ENCODE assay signal across 8 mouse cellular contexts in the genomic region with DNA sequence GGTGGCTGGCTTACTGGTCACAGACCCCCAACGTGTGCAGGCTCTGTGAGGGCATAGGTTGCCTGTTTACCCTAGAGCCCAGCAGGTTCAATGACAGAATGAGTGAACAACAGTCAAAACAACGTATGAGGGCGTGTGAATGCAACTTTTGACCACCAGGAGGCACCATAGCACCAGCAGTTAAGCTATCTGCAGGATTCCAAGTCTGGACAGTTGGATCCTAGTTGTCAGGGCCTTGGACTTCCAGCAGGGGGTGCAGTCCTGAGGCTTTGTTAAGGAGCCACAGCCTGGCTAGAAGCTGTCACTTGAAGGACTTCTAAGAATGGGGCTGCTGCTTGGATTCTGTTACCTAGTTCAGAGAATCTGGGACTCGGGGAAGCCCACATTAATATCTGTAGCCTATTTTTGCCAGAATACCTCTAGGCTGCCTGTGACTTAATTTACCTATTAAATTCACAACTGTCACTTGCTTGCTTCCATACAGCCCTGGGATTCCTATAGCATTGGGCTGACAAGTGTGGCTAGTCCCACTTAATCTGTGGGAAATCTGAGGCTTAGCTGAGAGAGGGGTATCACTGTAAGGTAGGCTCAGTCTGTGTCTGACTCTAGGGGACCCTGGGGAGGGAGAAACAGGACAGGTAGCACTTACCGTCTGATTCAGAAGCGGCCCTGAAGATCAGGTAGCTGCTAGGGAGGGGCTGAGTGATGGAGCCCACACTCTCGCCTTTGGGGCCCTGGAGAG. TPM values are rescaled to one million over a fixed set of nuclear protein-coding genes. Genes with fewer than 3 reads are reported as not detected.
A peak's percentile ranks its signal among the peaks of the same experiment; 100 is the strongest.
DNase-seq lines count a peak whose midpoint lies in the region; ATAC-seq lines count a peak whose summit lies in the region.

No protein-coding gene starts in this region.

- ATAC-seq in hindbrain, embryonic 16.5 days = peak; percentile 79
- ATAC-seq in megakaryocyte, adult 5-6 weeks (ENCODE audit: poor library complexity, severe bottlenecking) = peak; percentile 92

- H3K27ac ChIP-seq in hindbrain, embryonic 16.5 days (ENCODE audit: low read depth, low read length) = no peak overlapping the region

- H3K36me3 ChIP-seq in hindbrain, embryonic 16.5 days (ENCODE audit: control insufficient read depth, insufficient read depth, low read length) = peaks cover 45% of the 10 kb centered on the region

- 41% methylated on average over 7 of the region's 7 CpGs for WGBS in hindbrain, embryonic 16.5 days

- no peak overlapping the region for H3K4me2 ChIP-seq in hindbrain, embryonic 16.5 days (ENCODE audit: low read length)

- no peaks in the 10 kb centered on the region for H3K9me3 ChIP-seq in hindbrain, embryonic 16.5 days (ENCODE audit: control insufficient read depth, low read length)

- no peak overlapping the region for H3K9ac ChIP-seq in hindbrain, embryonic 16.5 days (ENCODE audit: low read depth, low read length)

- no peaks in the 10 kb centered on the region for H3K27me3 ChIP-seq in hindbrain, embryonic 16.5 days (replicated peaks; ENCODE audit: control insufficient read depth, insufficient read depth, low read length)

- H3K4me3 ChIP-seq in hindbrain, embryonic 16.5 days (ENCODE audit: low read length) = no peak overlapping the region

- DNase-seq in WW6 (ENCODE audit: low read depth, low spot score) = peak; percentile 86
- DNase-seq in cerebellum, postnatal 36 days = peak; percentile 90 to 95
- DNase-seq in gastrocnemius, adult 18-20 months (ENCODE audit: low spot score) = peak; percentile 95
- peak; percentile 87 for DNase-seq in left cerebral cortex, adult 11 months (ENCODE audit: low spot score)
- peak; percentile 93 to 94 for DNase-seq in right cerebral cortex, adult 2 months (ENCODE audit: low spot score in 2 of 2)
- DNase-seq in urinary bladder, postnatal 10 days (ENCODE audit: low spot score) = peak; percentile 86

- H3K4me1 ChIP-seq in hindbrain, embryonic 16.5 days (ENCODE audit: control insufficient read depth, insufficient read depth, low read depth, low read length) = peaks cover 1% of the 10 kb centered on the region; the same call in 1 of the 2 replicates

RNA-seq across cellular contexts. Expression of gene Tnfrsf23, which starts 21.2 kb away (rescaled TPM):
- 1 to 10 TPM; 4.8 TPM for total RNA-seq in gastrocnemius, adult 18-20 months (2021)
- polyA plus RNA-seq in hindbrain, embryonic 16.5 days (2015; fragmentation: Nextera tagmentation; extraction: Ambion mirVana) = 0.71 and 1.5 TPM in 2 replicates
- 4.9 and 6.3 TPM in 2 replicates for total RNA-seq in megakaryocyte, adult 5-6 weeks (2015)
- total RNA-seq in megakaryocyte, adult 5-6 weeks (2017) = 2.2 and 4.3 TPM in 2 replicates

RNA-seq across cellular contexts. Expression of gene Osbpl5, which starts 49.9 kb away (rescaled TPM):
- total RNA-seq in gastrocnemius, adult 18-20 months (2021) = 10 to 100 TPM; 14.4 to 15.4 TPM
- polyA plus RNA-seq in hindbrain, embryonic 16.5 days (2015; fragmentation: Nextera tagmentation; extraction: Ambion mirVana) = 43.7 and 44.9 TPM in 2 replicates
- 1.5 and 3.5 TPM in 2 replicates for total RNA-seq in megakaryocyte, adult 5-6 weeks (2015)
- total RNA-seq in megakaryocyte, adult 5-6 weeks (2017) = 1.5 and 8.3 TPM in 2 replicates

RNA-seq across cellular contexts. Expression of gene Tnfrsf22, which starts 57.4 kb away (rescaled TPM):
- 1 to 10 TPM; 1.6 TPM for total RNA-seq in gastrocnemius, adult 18-20 months (2021)
- polyA plus RNA-seq in hindbrain, embryonic 16.5 days (2015; fragmentation: Nextera tagmentation; extraction: Ambion mirVana) = 2.4 and 5.0 TPM in 2 replicates
- 2.1 and 3.5 TPM in 2 replicates for total RNA-seq in megakaryocyte, adult 5-6 weeks (2015)
- 1.7 and 3.5 TPM in 2 replicates for total RNA-seq in megakaryocyte, adult 5-6 weeks (2017)

RNA-seq across cellular contexts. Expression of gene Mrgprg, which starts 59.9 kb away (rescaled TPM):
- under 1 TPM; 0.43 to 0.71 TPM for total RNA-seq in gastrocnemius, adult 18-20 months (2021)
- polyA plus RNA-seq in hindbrain, embryonic 16.5 days (2015; fragmentation: Nextera tagmentation; extraction: Ambion mirVana) = not detected in 2 replicates
- total RNA-seq in megakaryocyte, adult 5-6 weeks (2015) = not detected in 2 replicates
- total RNA-seq in megakaryocyte, adult 5-6 weeks (2017) = not detected in 2 replicates
